Mouse (Mus musculus): ENCODE measurements around the gene Ptch1.

The Ptch1 gene

DNA sequence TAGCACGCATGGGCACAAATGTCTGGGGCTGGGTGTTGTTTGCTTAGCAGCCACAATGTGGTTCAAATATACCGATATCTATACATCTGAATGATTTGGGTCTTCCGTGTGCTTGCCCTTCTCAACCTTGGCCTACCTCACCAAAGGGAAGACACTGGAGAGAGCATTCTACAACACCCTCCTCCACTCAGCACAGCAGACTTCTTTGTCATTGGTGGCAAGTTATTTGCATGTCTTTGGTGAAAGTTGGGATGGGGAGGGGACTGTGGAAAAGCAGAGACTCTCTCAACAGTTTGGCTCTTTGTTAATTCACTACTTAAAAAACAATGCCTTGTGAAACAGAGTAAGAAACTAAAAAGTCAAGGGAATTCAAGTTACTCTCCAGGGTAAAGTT is 43.0 kb downstream of the Ptch1 start:
- DNase-seq = no peak

DNA sequence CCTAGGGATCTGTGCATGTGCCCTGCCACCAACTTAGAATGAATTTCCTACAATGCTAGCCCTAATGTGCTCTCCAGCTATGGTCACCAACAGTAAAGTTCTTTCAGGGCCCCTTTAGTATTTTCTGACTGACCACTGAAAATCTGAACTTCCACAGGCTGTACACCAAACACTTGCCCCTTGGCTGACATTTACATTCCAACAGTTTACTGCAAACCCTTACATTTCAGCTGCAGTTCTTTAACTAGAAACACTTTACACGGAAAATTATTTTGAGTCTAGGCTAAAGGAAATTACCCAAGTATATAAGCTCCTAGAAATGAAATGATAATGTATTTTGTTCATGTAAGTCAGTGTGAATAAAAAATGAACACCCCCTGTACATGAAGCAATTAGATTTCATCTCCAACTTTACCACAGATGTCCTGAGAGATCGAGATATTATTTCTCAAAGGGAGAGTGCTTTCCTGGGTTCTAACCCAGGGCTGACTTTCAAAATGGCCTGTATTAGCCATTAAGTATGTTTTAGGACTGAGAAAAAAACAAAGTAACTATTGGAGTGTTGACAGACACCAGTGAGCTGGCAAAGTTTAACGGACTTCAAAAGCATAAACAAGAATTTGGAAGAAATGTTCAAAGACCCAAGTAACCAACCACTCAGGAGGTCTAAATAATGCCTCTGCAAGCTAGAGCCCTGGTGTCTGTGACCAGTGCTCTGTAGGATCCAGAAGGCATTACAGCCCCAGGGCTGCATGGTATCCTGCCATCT is 43.6 kb downstream of the Ptch1 start:
- DNase-seq = no peak

GRCm38 (mm10) chr13:63528852-63529251 is 44.5 kb downstream of the Ptch1 start:
- DNase-seq = no peak

DNA sequence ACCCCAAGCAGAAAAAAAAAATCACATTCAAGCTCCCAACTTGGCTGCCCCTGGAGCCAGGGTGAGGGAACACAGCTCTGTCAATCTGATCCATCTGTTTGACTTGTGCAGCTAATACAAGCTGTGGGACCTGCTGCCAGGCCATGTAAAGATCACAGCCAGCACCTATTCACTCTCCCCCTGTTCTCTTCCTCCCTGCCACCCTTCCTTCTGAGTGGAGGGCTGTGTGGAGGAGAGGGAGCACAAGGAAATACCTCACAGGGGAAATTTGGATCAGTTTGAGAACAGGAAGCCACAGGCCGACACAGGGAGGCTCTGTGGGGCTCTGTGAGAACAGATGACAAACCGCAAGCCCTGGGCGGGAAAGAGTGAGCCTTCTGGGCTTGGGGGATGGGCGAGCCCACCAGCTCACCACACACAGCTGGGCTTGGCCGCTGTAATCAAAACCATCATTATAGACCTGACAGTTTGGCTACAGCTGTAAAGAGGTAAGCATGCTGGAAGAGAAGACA is 45.2 kb downstream of the Ptch1 start:
- DNase-seq = peak; percentile 59

DNA sequence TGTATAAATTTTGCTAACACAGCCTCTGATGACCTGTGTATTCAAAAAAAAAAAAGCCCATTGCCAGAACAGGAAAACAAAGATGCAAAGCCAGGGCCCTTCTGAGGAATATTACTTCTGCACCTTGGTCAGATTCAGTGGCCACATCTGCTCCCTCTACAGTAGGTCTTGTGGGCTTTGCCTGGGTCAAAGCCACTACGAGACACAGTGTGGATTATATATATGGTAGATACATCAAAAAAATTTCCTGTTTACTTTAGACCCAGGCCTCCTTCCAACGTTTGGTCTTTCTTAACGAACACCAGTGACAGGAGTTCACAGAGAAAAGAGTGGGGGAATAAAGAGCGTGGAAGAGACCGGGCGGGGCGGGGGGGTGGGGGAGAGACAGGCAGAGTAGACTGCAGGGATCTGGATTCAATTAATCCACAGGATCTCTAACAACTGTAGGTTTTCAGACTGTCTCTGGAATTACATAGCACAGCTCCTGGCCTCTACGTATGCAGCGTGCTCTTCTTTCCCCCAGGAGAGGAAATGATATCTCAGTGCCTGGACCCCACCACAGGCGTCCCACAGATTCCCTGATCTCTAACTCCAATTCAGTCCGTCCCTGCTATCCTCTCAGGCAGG is 47.7 kb downstream of the Ptch1 start:
- no peak for DNase-seq

DNA sequence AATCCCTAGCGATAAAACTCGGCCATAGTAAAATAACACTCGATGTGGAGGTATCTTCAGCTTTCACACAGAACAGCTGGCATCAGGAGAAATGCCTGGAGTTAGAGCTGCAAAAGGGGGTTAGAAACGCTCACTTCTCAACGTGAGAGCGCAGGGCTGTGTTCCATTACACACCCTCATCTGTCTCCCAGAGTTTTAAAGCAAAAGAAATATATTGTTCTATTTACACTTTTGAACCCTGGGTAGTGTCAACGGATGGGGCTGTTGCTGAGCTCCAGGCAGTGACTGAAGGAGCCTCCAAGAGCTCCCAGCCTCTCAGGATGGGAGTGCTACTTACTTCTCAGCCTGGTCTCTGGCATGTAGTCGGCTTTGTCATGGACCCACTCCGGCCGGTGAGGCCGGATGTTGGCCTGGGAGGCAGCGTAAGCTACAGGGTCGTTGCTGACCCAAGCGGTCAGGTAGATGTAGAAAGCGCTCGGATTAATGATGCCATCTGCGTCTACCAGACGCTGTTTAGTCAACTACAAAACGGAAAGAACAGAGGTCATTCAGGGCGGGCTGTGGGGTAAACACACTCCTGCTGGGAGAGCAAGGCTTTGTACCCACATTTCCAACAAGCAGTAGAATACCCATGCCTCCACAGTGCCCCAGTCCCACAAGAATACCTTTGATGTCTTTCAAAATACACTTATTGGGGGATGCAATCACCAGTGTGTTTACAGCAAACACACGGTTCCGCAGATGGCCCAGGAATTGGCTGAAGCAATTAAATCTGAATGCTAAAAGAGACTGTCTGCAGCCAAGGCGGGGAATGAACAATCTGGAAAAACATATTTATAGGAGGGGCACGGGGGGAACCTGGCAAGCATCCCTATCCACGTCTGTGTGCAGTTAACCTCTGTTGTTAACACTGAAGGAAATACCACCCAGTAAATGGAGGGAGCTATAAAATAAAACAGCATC is 48.5 kb downstream of the Ptch1 start:
- peak; percentile 70 for DNase-seq

GRCm38 (mm10) chr13:63524061-63524460 is 49.3 kb downstream of the Ptch1 start:
- peak; percentile 45 for DNase-seq

- DNase-seq = no peak
Measured at GRCm38 (mm10) chr13:63522832-63523231, 50.6 kb downstream of the Ptch1 start.

GRCm38 (mm10) chr13:63520110-63520509 is 53.3 kb downstream of the Ptch1 start:
- no peak for DNase-seq

DNA sequence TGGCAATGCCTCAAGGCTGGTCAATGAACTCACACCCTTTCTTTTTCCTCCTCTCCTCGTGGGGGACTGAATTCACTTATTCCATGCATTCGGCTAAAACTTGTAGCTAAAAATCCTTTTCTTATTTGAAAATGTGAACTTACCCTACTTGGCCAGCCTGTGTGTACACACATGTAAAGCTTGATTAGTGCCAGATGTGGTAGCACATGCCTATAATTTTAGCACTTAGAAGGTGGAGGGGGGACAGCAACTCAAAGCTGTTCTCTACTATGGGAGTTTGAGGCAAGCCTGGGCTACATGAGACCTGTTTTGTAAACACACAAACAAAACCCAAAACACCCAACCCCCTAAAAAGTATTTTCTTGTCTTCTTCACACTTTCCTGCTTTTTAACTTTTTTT is 56.9 kb downstream of the Ptch1 start:
- DNase-seq = no peak

DNA sequence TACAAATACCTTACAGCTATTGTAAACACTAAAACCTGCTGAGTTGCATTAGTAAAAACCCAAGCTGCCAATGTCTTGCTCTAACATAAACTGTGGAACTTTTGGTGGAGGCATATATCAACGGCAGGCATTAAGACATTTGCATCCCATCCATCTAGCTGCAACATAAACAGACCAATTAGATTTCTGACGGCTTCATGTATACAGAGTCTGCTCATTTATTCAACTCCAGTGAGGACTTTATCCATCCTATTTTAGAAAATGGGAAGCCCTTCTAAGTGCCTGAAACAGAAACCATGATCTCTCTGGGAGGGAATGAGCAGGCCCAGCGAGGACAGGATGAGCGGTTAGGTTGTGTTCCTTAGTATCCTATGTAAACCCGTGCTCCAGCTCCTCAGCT is 57.9 kb downstream of the Ptch1 start:
- no peak for DNase-seq

DNA sequence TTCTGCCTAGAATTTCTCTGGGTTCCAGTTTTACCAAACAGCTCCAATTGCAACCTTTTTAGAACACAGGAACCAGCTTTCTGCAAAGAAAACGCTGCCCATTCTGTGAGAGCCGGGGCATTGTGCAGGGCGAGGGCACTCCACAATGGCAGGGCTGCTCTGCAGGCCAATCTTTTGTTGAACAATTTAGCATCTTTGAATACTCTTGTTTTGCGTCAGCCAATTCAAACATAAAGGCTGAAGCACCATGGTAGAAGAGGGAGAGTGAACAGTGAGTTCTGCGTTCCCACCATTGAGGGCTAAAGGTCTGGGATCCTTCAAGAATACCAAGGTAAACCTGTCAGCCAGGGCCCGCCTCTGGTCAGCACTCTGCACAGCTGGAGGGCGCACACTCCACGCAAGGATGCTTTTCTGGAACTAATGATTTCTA is 58.5 kb downstream of the Ptch1 start:
- DNase-seq = no peak

- peak; percentile 33 for DNase-seq
Measured at GRCm38 (mm10) chr13:63513374-63514098, 59.9 kb downstream of the Ptch1 start.

GRCm38 (mm10) chr13:63512411-63512810 is 61.0 kb downstream of the Ptch1 start:
- no peak for DNase-seq

DNA sequence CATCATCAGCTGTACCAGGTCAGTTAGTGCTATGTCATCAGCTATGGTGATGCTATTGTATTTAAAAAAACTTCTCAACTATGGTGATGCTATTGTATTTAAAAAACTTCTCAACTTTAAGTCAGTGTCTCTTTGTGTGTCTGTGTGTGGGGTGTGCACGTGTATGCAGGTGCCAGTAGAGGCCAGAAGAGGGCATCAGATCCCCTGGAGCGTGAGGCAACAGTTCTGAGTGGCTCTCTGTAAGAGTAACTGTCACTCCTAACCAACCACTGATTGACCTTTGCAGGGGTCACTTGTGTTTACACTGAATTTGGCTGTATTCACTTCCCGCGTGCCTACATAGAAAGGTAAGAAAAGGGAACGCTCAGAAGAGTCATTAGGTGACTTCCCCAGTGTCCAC is 65.6 kb downstream of the Ptch1 start:
- no peak for DNase-seq

- no peak for DNase-seq
Measured at GRCm38 (mm10) chr13:63507001-63507556, 66.3 kb downstream of the Ptch1 start.

DNA sequence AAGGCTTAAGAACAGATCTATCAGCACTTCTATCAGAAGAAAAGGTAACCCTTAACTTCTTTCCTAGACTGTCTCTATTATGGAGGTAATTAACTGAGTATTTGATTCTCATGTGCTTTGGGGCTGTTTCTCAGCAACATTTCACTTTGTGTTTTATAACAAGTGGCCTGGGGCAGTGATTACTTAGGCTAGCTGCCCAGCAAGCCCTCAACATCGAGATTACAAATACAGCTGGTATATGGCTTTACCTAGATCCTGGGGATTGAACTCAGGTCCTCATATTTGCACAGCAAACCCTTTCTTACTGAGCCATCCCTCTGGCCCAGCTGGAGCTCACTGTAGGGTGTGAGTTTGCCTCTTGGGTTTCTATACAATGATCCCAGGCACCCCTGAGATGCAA is 67.0 kb downstream of the Ptch1 start:
- no peak for DNase-seq

DNA sequence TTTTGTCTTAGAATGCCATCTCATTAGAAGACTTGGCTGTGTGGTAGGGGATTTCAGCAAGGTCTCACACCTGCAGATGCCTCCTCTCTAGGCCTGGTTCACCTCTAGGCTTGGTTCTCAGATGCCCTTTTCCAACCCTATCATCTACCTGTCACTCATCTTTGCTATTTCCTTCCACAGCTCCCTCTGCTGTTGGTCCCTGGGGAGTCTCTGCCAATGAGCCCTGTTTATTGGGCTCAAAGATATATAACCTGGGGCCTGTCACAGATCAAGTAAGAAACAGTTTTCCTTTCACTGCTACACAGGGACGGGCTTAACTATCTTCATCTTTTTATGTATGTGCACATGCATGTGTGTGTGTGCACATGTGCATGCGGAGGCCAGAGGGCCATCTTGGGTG is 71.0 kb downstream of the Ptch1 start:
- no peak for DNase-seq

DNA sequence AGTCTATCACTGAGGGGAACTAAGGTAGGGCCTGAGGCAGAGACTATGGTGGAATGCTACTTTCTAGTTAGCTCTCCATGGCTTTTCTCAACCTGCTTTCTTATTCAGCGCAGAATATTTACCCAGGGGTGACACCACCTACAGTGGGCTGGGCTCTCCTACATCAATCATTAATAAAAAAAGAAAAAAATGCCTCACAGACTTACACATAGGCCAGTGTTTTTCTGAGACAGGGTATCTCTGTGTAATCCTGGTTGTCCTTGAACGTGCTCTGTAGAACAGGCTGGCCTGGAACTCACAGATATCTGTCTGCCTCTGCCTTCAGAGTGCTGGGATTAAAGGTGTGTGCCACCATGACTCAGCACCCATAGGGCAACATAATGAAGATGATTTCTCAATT is 73.9 kb downstream of the Ptch1 start:
- no peak for DNase-seq

DNA sequence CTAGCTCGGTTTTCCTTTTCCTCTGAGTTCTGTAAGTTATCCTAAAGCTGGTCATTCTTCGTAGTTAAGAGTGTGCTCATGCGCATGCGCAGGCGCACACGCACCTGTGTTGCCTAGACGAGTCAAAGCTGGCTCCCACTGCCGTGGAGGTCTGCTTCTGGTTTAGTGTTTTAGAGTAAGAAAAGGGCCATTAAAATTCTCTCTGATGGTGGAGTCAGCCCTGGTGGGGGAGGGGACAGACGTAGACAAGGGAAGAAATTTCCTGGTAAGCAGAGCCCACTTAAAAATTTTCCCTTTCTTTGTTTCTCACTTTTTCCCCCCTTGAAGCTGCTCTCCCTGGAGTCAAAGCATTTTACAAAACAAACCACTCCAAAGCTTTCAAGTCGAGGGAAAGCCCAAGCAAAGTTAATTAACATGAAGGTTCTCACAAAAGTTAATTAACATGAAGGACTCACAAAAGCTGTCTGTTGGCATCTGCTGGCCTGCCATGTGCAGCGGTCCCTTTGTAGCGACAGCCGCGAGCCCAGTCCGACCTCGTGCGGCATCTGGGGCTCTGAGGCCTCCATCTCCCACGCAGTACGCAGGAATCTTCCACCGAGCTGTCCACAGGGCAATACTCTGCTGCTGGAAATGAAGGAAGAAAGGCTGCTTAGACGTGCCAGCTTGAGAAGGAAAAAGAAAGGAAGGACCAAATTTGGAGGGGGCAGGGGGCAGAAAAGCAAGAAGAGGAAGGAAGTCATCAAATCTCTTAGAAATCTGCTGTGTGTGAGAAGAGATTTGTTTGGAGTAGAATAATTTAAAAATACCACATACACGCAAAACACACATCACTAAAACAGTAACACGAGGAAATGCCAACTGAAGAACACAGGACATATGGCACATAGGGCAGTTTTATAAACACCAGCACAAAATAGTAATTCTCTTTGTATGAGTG is 76.5 kb downstream of the Ptch1 start, which contains the start of gene Fancc:
Gene Fancc (minus strand): TSS at position 633 of the 937 bp plus-strand sequence.
- DNase-seq = peak; percentile 58

DNA sequence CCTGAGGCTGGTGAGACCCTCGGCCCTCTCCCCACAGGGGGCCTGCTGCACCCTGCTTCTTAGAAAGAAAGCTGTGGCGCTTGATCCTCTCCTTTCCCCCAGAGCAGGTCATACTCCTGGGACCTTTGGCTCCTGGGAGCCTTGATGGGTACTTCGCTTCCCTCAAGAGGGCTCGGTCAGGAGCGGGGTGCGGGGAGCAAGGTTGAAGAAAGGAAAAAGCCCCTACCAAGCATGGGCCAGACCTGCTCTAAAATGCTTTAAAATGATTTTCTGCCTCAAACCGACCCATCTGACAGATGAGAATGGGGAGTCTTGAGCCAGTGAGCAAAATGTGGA is 85.7 kb downstream of the Ptch1 start:
- no peak for DNase-seq
